Mouse (Mus musculus): ENCODE measurements around the gene Sorcs2.

DNA sequence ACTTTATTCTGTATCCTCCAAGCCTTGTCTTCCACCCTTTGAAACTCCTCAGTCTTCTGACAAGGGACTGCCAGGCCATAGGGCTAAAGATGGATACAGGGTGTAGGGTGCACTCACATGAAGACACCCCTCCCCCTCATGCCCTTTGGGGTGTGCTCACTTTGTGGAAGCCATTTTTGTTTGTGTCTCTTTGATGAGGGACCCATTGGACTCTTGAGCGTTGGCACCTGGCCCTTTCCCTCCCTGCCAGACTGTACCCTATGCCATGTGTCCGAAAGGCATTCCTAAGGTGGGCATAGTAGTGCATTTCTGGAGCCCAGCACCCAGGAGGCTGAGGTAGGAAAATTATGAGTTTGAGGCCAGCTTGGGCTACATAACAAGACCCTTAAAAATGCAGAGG, 341.0 kb downstream of the Sorcs2 start:
- TF ChIP-seq CTCF (IDR thresholded peaks at IDR 0.05; ENCODE audit: low read depth, low read length) (no peak), POLR2A (IDR thresholded peaks at IDR 0.05; ENCODE audit: extremely low read depth, insufficient read depth, low read length) (no peak)

Measured in liver, adult 2 months (tissue).